Mouse (Mus musculus): ENCODE measurements around the gene Pld4. TPM values are rescaled to one million over a fixed set of nuclear protein-coding genes. Genes with fewer than 3 reads are reported as not detected.

Gene Pld4
- polyA plus RNA-seq, 1 experiment from 2014 or later = 15.0 TPM

- peaks cover 7% of the 10 kb centered on the region for H3K27me3 ChIP-seq (ENCODE audit: control insufficient read depth, insufficient read depth, low read depth, low read length)
- no peak overlapping the region for H3K4me3 ChIP-seq (ENCODE audit: low read length)
- H3K4me2 ChIP-seq (ENCODE audit: low read depth, low read length) = no peak overlapping the region; the same call in 1 of the 2 replicates
- no peak for ATAC-seq (ENCODE audit: low read depth)
- no peak overlapping the region for H3K9ac ChIP-seq (ENCODE audit: low read length)
- WGBS = 17% methylated on average over 7 of the region's 7 CpGs
- H3K27ac ChIP-seq (ENCODE audit: low read length) = 0 out of 2 replicates have a peak overlapping the region, but pooled peaks have one; percentile 6
- H3K36me3 ChIP-seq (ENCODE audit: control insufficient read depth, insufficient read depth, low read length) = no peaks in the 10 kb centered on the region
- peaks cover 41% of the 10 kb centered on the region for H3K4me1 ChIP-seq (replicated peaks; ENCODE audit: control insufficient read depth, insufficient read depth, low read length)
- H3K9me3 ChIP-seq (ENCODE audit: control insufficient read depth, low read length) = no peaks in the 10 kb centered on the region
These were observed 33.9 kb downstream of the Pld4 start for GRCm38 (mm10) chr12:112794356-112794816.

- H3K4me2 ChIP-seq (ENCODE audit: low read depth, low read length) = no peak overlapping the region
- no peak overlapping the region for H3K4me3 ChIP-seq (ENCODE audit: low read length)
- H3K27me3 ChIP-seq (ENCODE audit: control insufficient read depth, insufficient read depth, low read depth, low read length) = peaks cover 7% of the 10 kb centered on the region
- 80% methylated on average over 5 of the region's 5 CpGs for WGBS
- no peaks in the 10 kb centered on the region for H3K36me3 ChIP-seq (ENCODE audit: control insufficient read depth, insufficient read depth, low read length)
- no peak overlapping the region for H3K27ac ChIP-seq (ENCODE audit: low read length)
- peaks cover 41% of the 10 kb centered on the region for H3K4me1 ChIP-seq (replicated peaks; ENCODE audit: control insufficient read depth, insufficient read depth, low read length)
- H3K9ac ChIP-seq (ENCODE audit: low read length) = no peak overlapping the region
- no peaks in the 10 kb centered on the region for H3K9me3 ChIP-seq (ENCODE audit: control insufficient read depth, low read length)
- ATAC-seq (ENCODE audit: low read depth) = no peak
These were observed 34.5 kb downstream of the Pld4 start for GRCm38 (mm10) chr12:112794998-112795397.

DNA sequence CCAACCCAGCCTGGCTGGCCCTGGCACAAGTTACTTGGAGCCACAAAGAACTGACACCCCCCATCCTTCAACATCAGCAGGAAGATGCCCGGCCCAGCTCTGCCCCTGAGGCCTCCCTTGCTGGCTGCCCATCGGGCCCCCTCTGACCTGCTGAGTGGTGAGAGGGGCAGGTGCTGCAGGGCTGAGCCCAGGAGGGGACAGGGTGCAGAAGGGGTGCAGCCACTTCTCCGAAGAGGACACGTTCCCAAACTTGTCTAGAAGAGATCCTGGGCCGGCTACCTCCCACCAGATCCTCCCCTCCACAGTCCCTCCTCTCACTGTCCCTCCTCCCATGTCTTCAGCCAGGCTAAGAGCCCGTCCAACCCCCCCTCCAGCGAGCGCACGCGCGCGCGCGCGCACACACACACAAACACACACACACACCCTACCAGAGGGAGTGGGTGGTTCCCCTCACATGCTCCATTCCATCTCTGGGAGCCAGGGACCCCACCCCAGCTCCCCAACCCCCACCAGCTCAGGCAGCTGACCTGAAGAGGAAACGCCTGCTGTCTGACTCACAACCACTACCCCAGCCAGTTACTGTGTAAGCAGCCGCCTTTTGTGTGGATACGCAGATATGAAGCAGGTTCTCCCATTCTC lies 35.1 kb downstream of the Pld4 start:
- Histone ChIP-seq H3K4me3 (ENCODE audit: low read length) (no peak overlapping the region), H3K27ac (ENCODE audit: low read length) (no peak overlapping the region), H3K4me2 (ENCODE audit: low read depth, low read length) (no peak overlapping the region)

GRCm38 (mm10) chr12:112796551-112797510 lies 36.4 kb downstream of the Pld4 start:
- no peak overlapping the region for H3K27ac ChIP-seq (ENCODE audit: low read length)
- H3K9ac ChIP-seq (ENCODE audit: low read length) = no peak overlapping the region
- no peak overlapping the region for H3K4me3 ChIP-seq (ENCODE audit: low read length)
- WGBS = 38% methylated on average over 17 of the region's 17 CpGs
- H3K4me2 ChIP-seq (ENCODE audit: low read depth, low read length) = no peak overlapping the region
- peaks cover 49% of the 10 kb centered on the region for H3K4me1 ChIP-seq (replicated peaks; ENCODE audit: control insufficient read depth, insufficient read depth, low read length)
- no peaks in the 10 kb centered on the region for H3K36me3 ChIP-seq (ENCODE audit: control insufficient read depth, insufficient read depth, low read length)
- H3K27me3 ChIP-seq (ENCODE audit: control insufficient read depth, insufficient read depth, low read depth, low read length) = peaks cover 19% of the 10 kb centered on the region
- no peak for ATAC-seq (ENCODE audit: low read depth)
- H3K9me3 ChIP-seq (ENCODE audit: control insufficient read depth, low read length) = no peaks in the 10 kb centered on the region

More for the DNA sequence above, 35.1 kb downstream of the Pld4 start:
- Histone ChIP-seq H3K36me3 (ENCODE audit: control insufficient read depth, insufficient read depth, low read length) (no peaks in the 10 kb centered on the region), H3K27me3 (ENCODE audit: control insufficient read depth, insufficient read depth, low read depth, low read length) (peaks cover 8% of the 10 kb centered on the region), H3K4me1 (replicated peaks; ENCODE audit: control insufficient read depth, insufficient read depth, low read length) (peaks cover 45% of the 10 kb centered on the region), H3K9me3 (ENCODE audit: control insufficient read depth, low read length) (no peaks in the 10 kb centered on the region), H3K9ac (ENCODE audit: low read length) (no peak overlapping the region)
- 45% methylated on average over 18 of the region's 18 CpGs for WGBS
- peak; percentile 11 for ATAC-seq (ENCODE audit: low read depth)

- no peak overlapping the region for H3K27ac ChIP-seq (ENCODE audit: low read length)
- peak; percentile 18 for ATAC-seq (ENCODE audit: low read depth)
- peaks cover 56% of the 10 kb centered on the region for H3K4me1 ChIP-seq (replicated peaks; ENCODE audit: control insufficient read depth, insufficient read depth, low read length)
- 34% methylated on average over 15 of the region's 15 CpGs for WGBS
- H3K9ac ChIP-seq (ENCODE audit: low read length) = no peak overlapping the region
- H3K27me3 ChIP-seq (ENCODE audit: control insufficient read depth, insufficient read depth, low read depth, low read length) = peaks cover 26% of the 10 kb centered on the region
- H3K36me3 ChIP-seq (ENCODE audit: control insufficient read depth, insufficient read depth, low read length) = no peaks in the 10 kb centered on the region
- H3K9me3 ChIP-seq (ENCODE audit: control insufficient read depth, low read length) = no peaks in the 10 kb centered on the region
- no peak overlapping the region for H3K4me3 ChIP-seq (ENCODE audit: low read length)
- H3K4me2 ChIP-seq (ENCODE audit: low read depth, low read length) = no peak overlapping the region
These were observed 37.3 kb downstream of the Pld4 start for GRCm38 (mm10) chr12:112797672-112798331.

DNA sequence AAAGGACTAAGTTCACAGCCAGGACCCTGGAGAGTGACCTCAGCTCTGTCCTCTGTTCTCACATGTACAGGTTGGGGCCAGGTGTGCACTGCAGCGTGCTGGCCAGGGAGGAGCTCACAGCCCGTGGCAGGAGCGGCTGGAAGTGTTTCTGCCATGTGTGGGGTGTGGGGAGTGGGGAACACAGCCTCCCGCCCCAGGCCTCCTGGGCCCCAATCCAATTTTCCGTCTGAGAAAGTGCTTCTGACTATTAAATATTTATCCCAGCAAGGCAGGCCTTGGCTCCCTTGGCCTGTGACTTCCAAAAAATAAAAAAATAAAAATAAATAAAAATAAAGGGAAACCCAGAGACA lies 37.9 kb downstream of the Pld4 start:
- Histone ChIP-seq H3K4me3 (ENCODE audit: low read length) (no peak overlapping the region), H3K9me3 (ENCODE audit: control insufficient read depth, low read length) (no peaks in the 10 kb centered on the region), H3K27me3 (ENCODE audit: control insufficient read depth, insufficient read depth, low read depth, low read length) (peaks cover 31% of the 10 kb centered on the region), H3K4me1 (replicated peaks; ENCODE audit: control insufficient read depth, insufficient read depth, low read length) (peaks cover 56% of the 10 kb centered on the region), H3K9ac (ENCODE audit: low read length) (no peak overlapping the region), H3K27ac (ENCODE audit: low read length) (no peak overlapping the region), H3K36me3 (ENCODE audit: control insufficient read depth, insufficient read depth, low read length) (no peaks in the 10 kb centered on the region), H3K4me2 (ENCODE audit: low read depth, low read length) (no peak overlapping the region)
- 15% methylated on average over 5 of the region's 5 CpGs for WGBS
- peak; percentile 18 for ATAC-seq (ENCODE audit: low read depth)

GRCm38 (mm10) chr12:112798716-112799115 lies 38.3 kb downstream of the Pld4 start:
- Histone ChIP-seq H3K36me3 (ENCODE audit: control insufficient read depth, insufficient read depth, low read length) (no peaks in the 10 kb centered on the region), H3K9me3 (ENCODE audit: control insufficient read depth, low read length) (no peaks in the 10 kb centered on the region), H3K4me2 (ENCODE audit: low read depth, low read length) (no peak overlapping the region), H3K27me3 (ENCODE audit: control insufficient read depth, insufficient read depth, low read depth, low read length) (peaks cover 31% of the 10 kb centered on the region), H3K4me1 (replicated peaks; ENCODE audit: control insufficient read depth, insufficient read depth, low read length) (peaks cover 52% of the 10 kb centered on the region), H3K9ac (ENCODE audit: low read length) (no peak overlapping the region), H3K27ac (ENCODE audit: low read length) (no peak overlapping the region), H3K4me3 (ENCODE audit: low read length) (no peak overlapping the region)
- 53% methylated on average over 5 of the region's 5 CpGs for WGBS
- no peak for ATAC-seq (ENCODE audit: low read depth)

DNA sequence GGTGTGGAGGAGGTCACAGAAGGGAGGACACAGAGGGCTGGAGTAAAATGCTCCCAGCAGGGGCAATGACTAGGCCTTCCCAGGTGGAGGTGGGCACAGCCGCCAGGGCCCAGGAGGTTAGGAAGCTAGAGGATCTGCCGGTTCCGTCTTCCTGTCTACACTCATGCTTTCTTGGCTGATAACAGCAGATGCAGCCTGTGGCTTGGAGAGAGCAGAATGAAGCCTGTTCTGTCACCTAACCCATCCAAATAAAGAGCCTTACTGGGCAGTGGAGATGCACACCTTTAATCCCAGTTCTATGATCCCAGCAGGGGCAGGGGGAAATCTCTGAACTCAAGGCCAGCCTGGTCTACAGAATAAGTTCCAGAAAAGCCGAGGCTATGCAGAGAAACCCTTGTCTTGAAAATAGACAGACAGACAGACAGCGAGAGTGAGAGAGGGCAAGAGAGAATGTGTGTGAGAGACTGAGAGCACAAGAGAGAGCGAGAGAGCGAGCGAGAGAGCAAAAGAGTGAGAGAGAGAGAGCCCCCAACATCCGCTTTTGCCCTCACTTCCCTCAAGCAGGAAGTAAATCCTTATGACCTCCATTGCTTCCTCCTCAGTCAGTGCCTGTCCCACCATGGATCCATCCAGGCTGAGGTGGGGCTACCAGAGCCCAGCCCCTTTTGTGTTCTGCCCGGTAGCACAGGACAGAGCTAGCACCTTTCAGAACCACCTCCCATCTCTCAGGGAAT lies 38.9 kb downstream of the Pld4 start:
- no peak overlapping the region for H3K27ac ChIP-seq (ENCODE audit: low read length)
- no peak overlapping the region for H3K4me2 ChIP-seq (ENCODE audit: low read depth, low read length)
- 74% methylated on average over 10 of the region's 10 CpGs for WGBS
- no peaks in the 10 kb centered on the region for H3K36me3 ChIP-seq (ENCODE audit: control insufficient read depth, insufficient read depth, low read length)
- ATAC-seq (ENCODE audit: low read depth) = no peak
- H3K9me3 ChIP-seq (ENCODE audit: control insufficient read depth, low read length) = no peaks in the 10 kb centered on the region
- peaks cover 45% of the 10 kb centered on the region for H3K4me1 ChIP-seq (replicated peaks; ENCODE audit: control insufficient read depth, insufficient read depth, low read length)
- H3K9ac ChIP-seq (ENCODE audit: low read length) = no peak overlapping the region
- peaks cover 33% of the 10 kb centered on the region for H3K27me3 ChIP-seq (ENCODE audit: control insufficient read depth, insufficient read depth, low read depth, low read length)
- no peak overlapping the region for H3K4me3 ChIP-seq (ENCODE audit: low read length)
